In genomic region chr9:122568691-122569441, GRCm38 (mm10) we compare ENCODE assay signal across 9 mouse cellular contexts.
DNase-seq lines count a peak whose midpoint lies in the region; ATAC-seq and TF ChIP-seq lines count a peak whose summit lies in the region.
"Had no signal": no experiment of that assay in that cellular context is flagged by ENCODE, and none has a peak within 500 bp of the region (broad histone marks: within the 10 kb centered on the region; RNA-seq: fewer than 3 reads in every experiment).

No protein-coding gene starts in this region.

- WGBS in hindbrain, postnatal 0 days, result 2% methylated on average over 68 of the region's 68 CpGs
- WGBS in midbrain, embryonic 10.5 days, result under 1% methylated on average over 68 of the region's 68 CpGs
- under 1% methylated on average over 67 of the region's 68 CpGs for WGBS in stomach, embryonic 16.5 days

- peaks cover 78% of the 10 kb centered on the region for H3K27me3 ChIP-seq in E14TG2a.4 (ENCODE audit: insufficient read depth, low read length)
- peaks cover 24% of the 10 kb centered on the region for H3K27me3 ChIP-seq in hindbrain, postnatal 0 days (ENCODE audit: insufficient read depth, low read length)
- H3K27me3 ChIP-seq in midbrain, embryonic 10.5 days (ENCODE audit: low read depth, poor library complexity, severe bottlenecking), result peaks cover 95% of the 10 kb centered on the region
- H3K27me3 ChIP-seq in stomach, embryonic 16.5 days (ENCODE audit: control insufficient read depth, insufficient read depth, low read length), result peaks cover 68% of the 10 kb centered on the region

- peak overlapping the region; percentile 75 for H3K4me3 ChIP-seq in E14TG2a.4 (replicated peaks; ENCODE audit: low read length)
- peak overlapping the region; percentile 48 for H3K4me3 ChIP-seq in hindbrain, postnatal 0 days (ENCODE audit: low read length)
- H3K4me3 ChIP-seq in midbrain, embryonic 10.5 days, result peak overlapping the region; percentile 57
- H3K4me3 ChIP-seq in stomach, embryonic 16.5 days (replicated peaks; ENCODE audit: low read length), result peak overlapping the region; percentile 39
- H3K4me3 ChIP-seq: erythroblast, embryonic 14.5 days had no signal

- ATAC-seq in erythroid progenitor cell, adult 5-6 weeks (replicated peaks; ENCODE audit: low FRiP score, poor library complexity, severe bottlenecking), result 0 out of 2 replicates have a peak, but pooled peaks have one; percentile 25
- ATAC-seq in hindbrain, postnatal 0 days, result peak; percentile 70
- ATAC-seq in stomach, embryonic 16.5 days (ENCODE audit: insufficient read depth, low FRiP score), result peak; percentile 38; the same call in 1 of the 2 replicates

- H3K27ac ChIP-seq in hindbrain, postnatal 0 days, result peak overlapping the region; percentile 89
- peak overlapping the region; percentile 49; the same call in 1 of the 2 replicates for H3K27ac ChIP-seq in midbrain, embryonic 10.5 days (replicated peaks)
- no peak overlapping the region for H3K27ac ChIP-seq in stomach, embryonic 16.5 days (ENCODE audit: low read length)

- no peak for TF ChIP-seq CTCF in E14TG2a.4 (conservative IDR thresholded peaks at IDR 0.05; ENCODE audit: low read length)
- TF ChIP-seq CTCF in hindbrain, postnatal 0 days (IDR thresholded peaks at IDR 0.05; ENCODE audit: low read depth), result peak; percentile 27; the same call in 1 of the 2 replicates

- DNase-seq in cerebellum, postnatal 14 days, result peak; percentile 27 to 39
- no peak for DNase-seq in cerebellum, postnatal 36 days
- DNase-seq in hindbrain, postnatal 0 days (ENCODE audit: low spot score), result peak; percentile 83
- peak; percentile 54 for DNase-seq in midbrain, embryonic 10.5 days (ENCODE audit: low spot score)
- DNase-seq in spleen, postnatal 14 days (ENCODE audit: low spot score in 2 of 2), result no peak

- no peaks in the 10 kb centered on the region for H3K9me3 ChIP-seq in E14TG2a.4 (ENCODE audit: low read length)
- H3K9me3 ChIP-seq in hindbrain, postnatal 0 days (ENCODE audit: low read length), result no peaks in the 10 kb centered on the region
- no peaks in the 10 kb centered on the region for H3K9me3 ChIP-seq in midbrain, embryonic 10.5 days (replicated peaks)
- no peaks in the 10 kb centered on the region for H3K9me3 ChIP-seq in stomach, embryonic 16.5 days (replicated peaks; ENCODE audit: control insufficient read depth, low read length)

- no peaks in the 10 kb centered on the region for H3K36me3 ChIP-seq in E14TG2a.4 (ENCODE audit: insufficient read depth, low read length)
- H3K36me3 ChIP-seq in hindbrain, postnatal 0 days (ENCODE audit: insufficient read depth, low read length), result no peaks in the 10 kb centered on the region
- no peaks in the 10 kb centered on the region for H3K36me3 ChIP-seq in midbrain, embryonic 10.5 days
- no peaks in the 10 kb centered on the region for H3K36me3 ChIP-seq in stomach, embryonic 16.5 days (ENCODE audit: control insufficient read depth, insufficient read depth, low read length)

- peaks cover 37% of the 10 kb centered on the region for H3K4me1 ChIP-seq in E14TG2a.4 (replicated peaks; ENCODE audit: low read depth, low read length)
- H3K4me1 ChIP-seq in hindbrain, postnatal 0 days (ENCODE audit: insufficient read depth, low read length), result no peaks in the 10 kb centered on the region
- H3K4me1 ChIP-seq in midbrain, embryonic 10.5 days, result peaks cover 45% of the 10 kb centered on the region
- H3K4me1 ChIP-seq in stomach, embryonic 16.5 days (ENCODE audit: control insufficient read depth, insufficient read depth, low read length), result peaks cover 16% of the 10 kb centered on the region

- H3K4me2 ChIP-seq in hindbrain, postnatal 0 days (ENCODE audit: low read depth, low read length), result peak overlapping the region; percentile 72
- peak overlapping the region; percentile 60 for H3K4me2 ChIP-seq in stomach, embryonic 16.5 days (ENCODE audit: low read depth, low read length)

- peak overlapping the region; percentile 57 for H3K9ac ChIP-seq in hindbrain, postnatal 0 days (replicated peaks; ENCODE audit: low read length)
- no peak overlapping the region for H3K9ac ChIP-seq in stomach, embryonic 16.5 days (ENCODE audit: low read length)

Comparison
In these comparisons a context has a peak if more than half of its experiments do, and no peak if none do; other contexts are left out.
1. DNase-seq: peak in cerebellum, postnatal 14 days (2 of 2), hindbrain, postnatal 0 days (single experiment) and midbrain, embryonic 10.5 days (single experiment); none in cerebellum, postnatal 36 days (0 of 2) and spleen, postnatal 14 days (0 of 2).
2. Peak in every context shown above with its lines, with median percentiles within 50 percentile points of each other: H3K4me3 ChIP-seq and ATAC-seq.